Mouse (Mus musculus): ENCODE data around the gene Ptpre. TPM values are rescaled to one million over a fixed set of nuclear protein-coding genes. Genes with fewer than 3 reads are reported as not detected.

Gene Ptpre
- polyA plus RNA-seq, 1 experiment, result 19.7 TPM

- Histone ChIP-seq H3K27ac (ENCODE audit: control insufficient read depth, insufficient read depth, low read length) (no peak overlapping the region), H3K36me3 (ENCODE audit: control insufficient read depth, insufficient read depth, low read length) (no peaks in the 10 kb centered on the region), H3K27me3 (ENCODE audit: control insufficient read depth, insufficient read depth, low read length) (no peaks in the 10 kb centered on the region), H3K4me3 (ENCODE audit: control insufficient read depth, insufficient read depth, low read length) (no peak overlapping the region), H3K4me1 (replicated peaks; ENCODE audit: control insufficient read depth, insufficient read depth, low read length) (peaks cover 13% of the 10 kb centered on the region)
- TF ChIP-seq POLR2A (IDR thresholded peaks at IDR 0.05; ENCODE audit: control insufficient read depth, extremely low read depth, insufficient read depth, low read length, poor library complexity) (no peak), CTCF (IDR thresholded peaks at IDR 0.05; ENCODE audit: borderline replicate concordance, control insufficient read depth, extremely low read depth, insufficient read depth, low read length, poor library complexity) (no peak)
- no peak for DNase-seq
- WGBS, result 31% methylated on average over 5 of the region's 5 CpGs
Measured at GRCm38 (mm10) chr7:135520241-135520640, 17.0 kb upstream of the Ptpre start.

- no peak for DNase-seq
- H3K36me3 ChIP-seq (ENCODE audit: control insufficient read depth, insufficient read depth, low read length), result no peaks in the 10 kb centered on the region
- H3K27ac ChIP-seq (ENCODE audit: control insufficient read depth, insufficient read depth, low read length), result no peak overlapping the region
- no peak overlapping the region for H3K4me3 ChIP-seq (ENCODE audit: control insufficient read depth, insufficient read depth, low read length)
- 72% methylated on average over 15 of the region's 15 CpGs for WGBS
- TF ChIP-seq CTCF (IDR thresholded peaks at IDR 0.05; ENCODE audit: borderline replicate concordance, control insufficient read depth, extremely low read depth, insufficient read depth, low read length, poor library complexity) (no peak), POLR2A (IDR thresholded peaks at IDR 0.05; ENCODE audit: control insufficient read depth, extremely low read depth, insufficient read depth, low read length, poor library complexity) (no peak)
- H3K27me3 ChIP-seq (ENCODE audit: control insufficient read depth, insufficient read depth, low read length), result no peaks in the 10 kb centered on the region
- H3K4me1 ChIP-seq (replicated peaks; ENCODE audit: control insufficient read depth, insufficient read depth, low read length), result peaks cover 8% of the 10 kb centered on the region
Measured at GRCm38 (mm10) chr7:135521755-135522512, 15.3 kb upstream of the Ptpre start.

DNA sequence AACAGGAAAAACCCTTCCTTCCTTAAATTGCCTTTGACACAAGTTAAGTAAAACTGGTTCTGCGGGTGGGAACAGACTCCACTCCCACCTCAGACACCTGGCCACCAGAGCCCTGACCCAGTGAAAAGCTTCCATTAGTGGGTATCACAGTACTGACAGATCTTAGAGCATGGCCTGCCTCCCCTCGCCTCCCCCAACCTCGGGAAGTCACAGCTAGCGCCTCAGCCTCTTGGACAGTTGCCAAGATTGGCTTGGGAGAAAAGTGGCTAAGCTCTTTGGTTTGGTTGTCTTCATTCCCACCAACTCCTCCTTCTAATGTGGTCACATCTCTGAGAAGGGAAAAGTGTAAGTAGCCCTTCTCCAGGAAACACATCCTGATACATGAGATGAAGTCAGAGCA is 13.3 kb upstream of the Ptpre start:
- Histone ChIP-seq H3K4me1 (replicated peaks; ENCODE audit: control insufficient read depth, insufficient read depth, low read length) (no peaks in the 10 kb centered on the region), H3K4me3 (ENCODE audit: control insufficient read depth, insufficient read depth, low read length) (no peak overlapping the region), H3K36me3 (ENCODE audit: control insufficient read depth, insufficient read depth, low read length) (no peaks in the 10 kb centered on the region), H3K27me3 (ENCODE audit: control insufficient read depth, insufficient read depth, low read length) (no peaks in the 10 kb centered on the region), H3K27ac (ENCODE audit: control insufficient read depth, insufficient read depth, low read length) (no peak overlapping the region)
- TF ChIP-seq POLR2A (IDR thresholded peaks at IDR 0.05; ENCODE audit: control insufficient read depth, extremely low read depth, insufficient read depth, low read length, poor library complexity) (no peak), CTCF (IDR thresholded peaks at IDR 0.05; ENCODE audit: borderline replicate concordance, control insufficient read depth, extremely low read depth, insufficient read depth, low read length, poor library complexity) (no peak)
- no peak for DNase-seq
- WGBS, result 12% methylated on average over 4 of the region's 4 CpGs

GRCm38 (mm10) chr7:135524424-135524967 is 12.8 kb upstream of the Ptpre start:
- no peak overlapping the region for H3K27ac ChIP-seq (ENCODE audit: control insufficient read depth, insufficient read depth, low read length)

DNA sequence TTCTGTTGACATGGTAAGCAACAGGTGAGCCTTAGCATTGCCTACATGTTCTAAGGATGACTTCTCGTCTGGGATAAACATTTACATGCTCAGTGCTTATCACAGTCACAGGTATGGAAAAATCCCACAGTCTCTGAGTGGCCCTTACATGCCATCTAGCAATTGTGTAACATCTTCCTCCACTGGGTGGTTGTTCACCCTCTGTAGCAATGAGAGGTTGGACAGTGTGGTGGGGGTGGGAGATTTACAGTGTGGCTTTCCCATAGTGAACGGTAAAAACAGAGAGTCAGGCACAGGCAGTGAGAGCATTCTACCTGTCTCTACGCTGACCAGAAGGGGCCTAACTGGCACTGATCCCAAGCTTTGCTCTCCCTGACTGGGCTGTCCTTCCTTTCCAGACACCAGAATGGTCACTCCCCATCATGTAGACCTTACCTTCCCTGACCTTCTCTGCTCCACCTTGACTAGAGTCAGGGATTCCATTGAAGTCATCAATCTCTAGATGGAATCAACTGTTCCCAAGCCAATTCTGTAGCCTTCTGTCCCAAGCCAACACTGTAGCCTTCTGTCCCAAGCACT is 10.6 kb upstream of the Ptpre start:
- Histone ChIP-seq H3K27ac (ENCODE audit: control insufficient read depth, insufficient read depth, low read length) (no peak overlapping the region), H3K4me1 (replicated peaks; ENCODE audit: control insufficient read depth, insufficient read depth, low read length) (no peaks in the 10 kb centered on the region), H3K4me3 (ENCODE audit: control insufficient read depth, insufficient read depth, low read length) (no peak overlapping the region), H3K36me3 (ENCODE audit: control insufficient read depth, insufficient read depth, low read length) (no peaks in the 10 kb centered on the region), H3K27me3 (ENCODE audit: control insufficient read depth, insufficient read depth, low read length) (no peaks in the 10 kb centered on the region)
- TF ChIP-seq POLR2A (IDR thresholded peaks at IDR 0.05; ENCODE audit: control insufficient read depth, extremely low read depth, insufficient read depth, low read length, poor library complexity) (no peak), CTCF (IDR thresholded peaks at IDR 0.05; ENCODE audit: borderline replicate concordance, control insufficient read depth, extremely low read depth, insufficient read depth, low read length, poor library complexity) (no peak)
- WGBS, result 71% methylated on average over 3 of the region's 3 CpGs
- DNase-seq, result no peak

More at GRCm38 (mm10) chr7:135524424-135524967, 12.8 kb upstream of the Ptpre start:
- no peak for DNase-seq
- no peak for TF ChIP-seq POLR2A (IDR thresholded peaks at IDR 0.05; ENCODE audit: control insufficient read depth, extremely low read depth, insufficient read depth, low read length, poor library complexity)
- no peak for TF ChIP-seq CTCF (IDR thresholded peaks at IDR 0.05; ENCODE audit: borderline replicate concordance, control insufficient read depth, extremely low read depth, insufficient read depth, low read length, poor library complexity)
- no peak overlapping the region for H3K4me3 ChIP-seq (ENCODE audit: control insufficient read depth, insufficient read depth, low read length)
- no peaks in the 10 kb centered on the region for H3K27me3 ChIP-seq (ENCODE audit: control insufficient read depth, insufficient read depth, low read length)
- no peaks in the 10 kb centered on the region for H3K4me1 ChIP-seq (replicated peaks; ENCODE audit: control insufficient read depth, insufficient read depth, low read length)
- 91% methylated on average over 6 of the region's 6 CpGs for WGBS
- H3K36me3 ChIP-seq (ENCODE audit: control insufficient read depth, insufficient read depth, low read length), result no peaks in the 10 kb centered on the region

DNA sequence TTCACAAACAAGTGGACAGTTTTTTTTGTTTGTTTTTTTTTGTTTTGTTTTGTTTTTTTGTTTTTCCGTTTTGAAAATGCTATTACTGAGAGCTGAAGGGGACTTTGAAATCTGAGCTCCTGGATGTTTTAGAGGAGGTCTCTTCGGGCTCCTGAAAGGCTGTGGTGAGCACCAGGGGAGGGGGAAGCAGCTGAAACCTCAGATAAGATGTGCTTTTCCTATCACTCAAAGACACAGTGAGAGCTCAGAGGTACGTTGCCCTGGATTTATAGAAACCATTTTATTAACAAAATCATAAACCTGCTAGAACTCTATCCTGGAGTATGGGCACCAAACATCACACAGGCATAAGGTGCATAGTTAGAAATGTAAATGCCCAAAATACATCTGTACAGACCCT is 10.1 kb upstream of the Ptpre start:
- H3K36me3 ChIP-seq (ENCODE audit: control insufficient read depth, insufficient read depth, low read length), result no peaks in the 10 kb centered on the region
- DNase-seq, result no peak
- H3K27me3 ChIP-seq (ENCODE audit: control insufficient read depth, insufficient read depth, low read length), result no peaks in the 10 kb centered on the region
- TF ChIP-seq CTCF (IDR thresholded peaks at IDR 0.05; ENCODE audit: borderline replicate concordance, control insufficient read depth, extremely low read depth, insufficient read depth, low read length, poor library complexity) (no peak), POLR2A (IDR thresholded peaks at IDR 0.05; ENCODE audit: control insufficient read depth, extremely low read depth, insufficient read depth, low read length, poor library complexity) (no peak)
- no peaks in the 10 kb centered on the region for H3K4me1 ChIP-seq (replicated peaks; ENCODE audit: control insufficient read depth, insufficient read depth, low read length)
- no peak overlapping the region for H3K27ac ChIP-seq (ENCODE audit: control insufficient read depth, insufficient read depth, low read length)
- 11% methylated on average over 3 of the region's 3 CpGs for WGBS
- no peak overlapping the region for H3K4me3 ChIP-seq (ENCODE audit: control insufficient read depth, insufficient read depth, low read length)
